Mouse (Mus musculus) heart, postnatal 0 days (tissue): ENCODE measurements around the gene Katna1. TPM values are rescaled to one million over a fixed set of nuclear protein-coding genes. Genes with fewer than 3 reads are reported as not detected.

Experiments used
- ATAC-seq: fragments of 200-750 bp; cut with Nextera tagmentation; 2 replicates; pipeline ENCODE4 v1.8.0; 2017; ENCODE audit warnings: low read depth, moderate number of reproducible peaks, moderate library complexity; ENCODE audit not compliant: insufficient read depth
- DNase-seq: peaks from one replicate; pipeline ENCODE4 v3.0.0-alpha.2; 2016; ENCODE audit warnings: low spot score
- H3K27ac ChIP-seq: fragments of 300-500 bp; sonication (generic); 2 replicates; pipeline ENCODE4 v1.5.1; 2014; ENCODE audit warnings: low read depth, mild to moderate bottlenecking
- H3K27me3 ChIP-seq: fragments of 300-500 bp; sonication (generic); 2 replicates; pipeline ENCODE4 v1.6.1; 2014; ENCODE audit warnings: low read length, mixed read lengths; ENCODE audit not compliant: control insufficient read depth, insufficient read depth
- H3K36me3 ChIP-seq: fragments of 300-500 bp; sonication (generic); replicated peaks from 2 replicates; pipeline ENCODE4 v1.6.1; 2014; ENCODE audit warnings: low read length, mixed read lengths; ENCODE audit not compliant: control insufficient read depth, insufficient read depth
- H3K4me1 ChIP-seq: fragments of 300-500 bp; sonication (generic); 2 replicates; pipeline ENCODE4 v1.6.1; 2014; ENCODE audit warnings: antibody characterized with exemption; ENCODE audit not compliant: control insufficient read depth, insufficient read depth
- H3K4me2 ChIP-seq: fragments of 300-500 bp; sonication (generic); 2 replicates; pipeline ENCODE4 v1.6.1; 2014; ENCODE audit warnings: low read depth, mild to moderate bottlenecking, low read length, moderate library complexity
- H3K4me3 ChIP-seq: fragments of 300-500 bp; sonication (generic); 2 replicates; pipeline ENCODE4 v1.5.1; 2014; ENCODE audit warnings: low read depth, low read length
- H3K9ac ChIP-seq: fragments of 300-500 bp; sonication (generic); replicated peaks from 2 replicates; pipeline ENCODE4 v1.6.1; 2014; ENCODE audit warnings: low read depth, low read length, mixed read lengths
- H3K9me3 ChIP-seq: fragments of 300-500 bp; sonication (generic); replicated peaks from 2 replicates; pipeline ENCODE4 v1.6.1; 2016; ENCODE audit warnings: low read length; ENCODE audit not compliant: control insufficient read depth
- CTCF ChIP-seq: IDR thresholded peaks from 2 replicates; pipeline ENCODE4 v1.5.1; 2016; ENCODE audit warnings: antibody characterized with exemption, control low read depth, low read depth
- EP300 ChIP-seq: IDR thresholded peaks from 2 replicates; pipeline ENCODE4 v1.6.1; 2016; ENCODE audit warnings: antibody characterized with exemption, low read depth
- WGBS: fragments of 180-500 bp; shearing (Covaris S2); extraction: QIAGEN DNeasy Blood & Tissue Kit; methylation state at CpG from one replicate; pipeline ENCODE4 v1.1.7; 2014; 5-methylcytosine and 5-hydroxymethylcytosine counted together
- polyA plus RNA-seq: library from polyadenylated mRNA; unstranded; fragments of >200 nt; fragmentation: Nextera tagmentation; extraction: Ambion mirVana; gene quantifications from 2 replicates; pipeline ENCODE4 v1.2.1, GENCODE M21; 2015
- total RNA-seq: library from RNA; depleted of rRNA; stranded (reverse); fragments of >200 nt; gene quantifications from 2 replicates; pipeline ENCODE4 v1.2.3, GENCODE M21; 2014; ENCODE audit warnings: low replicate concordance; rRNA removed

Gene Katna1
- total RNA-seq, result 14.2 and 36.0 TPM in 2 replicates
- polyA plus RNA-seq, result 22.8 and 25.8 TPM in 2 replicates

DNA sequence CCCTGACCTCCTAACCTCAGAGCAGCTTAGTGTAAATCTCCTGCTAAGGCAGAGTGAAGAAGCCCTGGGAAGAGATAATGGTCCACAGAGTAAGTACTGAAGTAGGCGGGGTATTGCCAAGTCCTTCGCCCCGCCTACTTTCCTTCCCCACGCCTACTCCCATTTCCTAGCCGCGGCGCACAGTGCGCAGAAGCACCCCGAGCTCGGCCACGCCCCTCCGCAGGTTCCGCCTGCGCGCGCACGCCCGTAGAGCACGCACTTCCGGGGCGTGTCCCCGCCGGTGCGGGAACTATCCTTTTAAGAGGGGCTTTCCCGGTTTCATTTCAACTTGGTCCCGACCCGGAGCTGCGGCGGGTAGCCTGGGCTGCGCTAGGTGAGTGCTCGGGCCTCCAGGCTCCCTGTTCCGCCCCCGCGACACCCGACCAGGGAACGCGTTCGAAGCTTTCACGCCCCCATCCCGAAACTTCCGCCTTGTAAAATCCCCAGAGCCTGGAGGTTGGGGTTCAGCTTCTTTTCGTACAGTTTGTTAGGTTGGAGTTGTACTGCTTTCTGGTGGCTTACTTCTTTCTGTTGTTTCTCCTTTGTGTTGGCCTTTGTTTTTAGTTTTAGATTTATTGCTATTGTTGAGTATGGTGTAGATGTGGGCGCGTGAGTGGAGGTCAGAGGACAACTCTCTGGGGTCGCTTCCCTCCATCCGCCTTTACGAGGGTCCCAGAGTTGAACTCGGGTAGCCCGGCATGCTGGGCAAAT, at the start of gene Katna1:
TSS of gene Katna1 (plus strand) at position 250 of the 750 bp plus-strand sequence.
- Histone ChIP-seq H3K9me3 (no peaks in the 10 kb centered on the region), H3K4me3 (peak within 1 kb of the TSS; percentile 99), H3K27me3 (no peaks in the 10 kb centered on the region), H3K36me3 (no peaks in the 10 kb centered on the region), H3K4me1 (peaks cover 12% of the 10 kb centered on the region), H3K4me2 (peak within 1 kb of the TSS; percentile 77), H3K9ac (peak within 1 kb of the TSS; percentile 82), H3K27ac (peak within 1 kb of the TSS; percentile 76)
- ATAC-seq (peak; percentile 100), DNase-seq (peak; percentile 97)
- under 1% methylated on average over 49 of the region's 49 CpGs for WGBS
- TF ChIP-seq EP300, result no peak
- TF ChIP-seq CTCF, result no peak

DNA sequence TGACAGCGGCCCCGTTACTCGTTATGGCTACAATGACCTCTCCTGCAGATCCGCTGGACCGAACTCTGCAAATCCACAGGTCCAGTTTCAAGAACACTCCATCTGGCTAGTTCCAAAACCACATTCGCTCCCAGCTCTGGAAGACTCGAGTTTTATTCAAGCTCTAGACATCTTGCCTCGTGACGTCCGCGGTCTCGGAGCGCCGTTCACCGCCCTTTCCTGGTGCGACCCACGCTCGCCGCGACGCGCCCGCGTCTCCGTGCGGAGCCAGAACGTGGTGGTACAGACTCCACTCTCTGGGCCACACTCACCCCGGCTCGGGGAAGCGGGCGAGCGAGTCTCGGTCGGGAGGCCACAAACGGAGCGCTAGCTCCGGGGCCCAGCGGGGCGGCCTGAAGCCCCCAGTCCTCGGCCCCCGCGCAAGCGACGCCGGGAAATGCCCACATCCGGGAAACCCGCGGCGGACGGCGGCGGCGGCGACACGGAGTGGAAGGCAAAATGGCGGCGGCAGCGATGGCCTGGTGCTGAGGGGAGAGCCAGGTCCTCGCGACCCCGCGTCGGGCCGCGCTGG, 45.0 kb upstream of the Katna1 start, which contains the start of the genes Pcmt1 and Lats1:
TSS of gene Pcmt1 (minus strand) at position 406 of the 571 bp plus-strand sequence.
TSS of gene Lats1 (plus strand) at position 484 of the 571 bp plus-strand sequence.
- H3K9me3 ChIP-seq, result no peaks in the 10 kb centered on the region
- peak within 1 kb of the TSS; percentile 87 for H3K4me2 ChIP-seq
- peak within 1 kb of the TSS; percentile 99 for H3K27ac ChIP-seq
- DNase-seq (peak; percentile 81), ATAC-seq (peak; percentile 79)
- under 1% methylated on average over 62 of the region's 65 CpGs for WGBS
- TF ChIP-seq CTCF (no peak), EP300 (0 out of 2 replicates have a peak, but pooled peaks have one; percentile 32)
- no peaks in the 10 kb centered on the region for H3K27me3 ChIP-seq
- peaks cover 28% of the 10 kb centered on the region for H3K4me1 ChIP-seq
- peak within 1 kb of the TSS; percentile 95 for H3K4me3 ChIP-seq
- H3K9ac ChIP-seq, result peak within 1 kb of the TSS; percentile 100
- H3K36me3 ChIP-seq, result peaks cover 38% of the 10 kb centered on the region

DNA sequence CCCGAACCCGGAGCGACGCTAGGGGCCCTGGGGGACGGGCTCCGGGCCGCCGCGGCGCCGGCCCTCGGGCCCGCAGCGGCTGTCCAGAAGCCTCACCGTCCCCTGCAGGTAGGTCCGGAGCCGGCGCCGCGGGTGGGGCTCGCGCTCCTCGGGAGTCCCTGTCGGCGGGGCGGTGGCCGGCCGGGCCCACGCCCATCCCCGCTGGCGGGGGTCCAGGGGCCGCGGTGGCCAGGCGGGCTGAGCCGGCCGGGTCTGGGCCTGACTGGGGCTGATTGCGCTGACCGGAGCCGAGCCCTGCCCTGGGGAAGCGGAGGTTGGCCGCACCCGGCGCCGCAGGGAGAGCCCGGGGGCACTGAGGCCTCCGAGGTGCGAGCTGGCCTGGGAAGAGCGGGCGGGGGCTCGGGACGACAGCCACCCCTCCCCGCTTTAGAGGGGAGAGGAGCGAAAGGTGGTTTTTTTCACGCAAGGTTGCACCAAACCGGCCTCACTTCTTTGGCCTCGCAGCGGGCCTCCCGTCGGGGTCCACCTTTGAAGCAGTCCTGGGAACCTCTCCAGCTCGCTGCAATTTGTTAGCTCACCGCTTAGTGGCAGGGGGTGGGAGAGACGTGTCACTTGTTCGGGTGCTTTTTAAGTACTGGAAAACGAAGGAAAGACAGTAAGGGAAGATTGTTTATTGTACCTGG, 44.3 kb upstream of the Katna1 start:
- TF ChIP-seq CTCF (peak; percentile 38), EP300 (no peak)
- ATAC-seq, result peak; percentile 94
- WGBS, result under 1% methylated on average over 61 of the region's 64 CpGs

DNA sequence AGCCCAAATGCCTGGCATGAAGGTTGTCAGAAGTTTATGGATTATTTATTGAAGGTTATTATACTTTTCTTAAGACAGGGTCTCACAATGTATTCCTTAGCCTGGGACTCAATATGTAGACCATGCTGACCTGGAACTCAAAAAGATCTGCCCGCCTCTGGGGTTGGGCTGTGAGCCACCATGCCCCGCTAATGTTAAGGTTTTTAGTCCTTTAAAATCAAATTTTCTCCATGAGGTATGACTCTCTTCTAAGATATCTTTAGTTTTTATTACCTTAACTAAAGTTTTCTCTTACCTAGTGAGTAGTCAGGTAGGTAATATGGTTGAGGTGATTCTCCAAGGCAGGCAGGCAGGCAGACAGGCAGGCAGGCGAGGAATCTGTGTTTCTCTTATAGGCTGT, 43.6 kb upstream of the Katna1 start:
- DNase-seq (no peak), ATAC-seq (no peak)
- H3K4me2 ChIP-seq, result peak overlapping the region; percentile 87
- peak overlapping the region; percentile 99 for H3K27ac ChIP-seq
- peaks cover 28% of the 10 kb centered on the region for H3K4me1 ChIP-seq
- WGBS, result 32% methylated on average over 3 of the region's 3 CpGs
- H3K27me3 ChIP-seq, result no peaks in the 10 kb centered on the region
- H3K9ac ChIP-seq, result peak overlapping the region; percentile 100
- peaks cover 23% of the 10 kb centered on the region for H3K36me3 ChIP-seq
- TF ChIP-seq EP300 (no peak), CTCF (no peak)
- peak overlapping the region; percentile 95 for H3K4me3 ChIP-seq
- H3K9me3 ChIP-seq, result no peaks in the 10 kb centered on the region

More for the DNA sequence above, 44.3 kb upstream of the Katna1 start:
- no peaks in the 10 kb centered on the region for H3K27me3 ChIP-seq
- peak overlapping the region; percentile 87 for H3K4me2 ChIP-seq
- H3K4me1 ChIP-seq, result peaks cover 28% of the 10 kb centered on the region
- H3K27ac ChIP-seq, result peak overlapping the region; percentile 99
- H3K9ac ChIP-seq, result peak overlapping the region; percentile 100
- peak; percentile 90 for DNase-seq
- H3K9me3 ChIP-seq, result no peaks in the 10 kb centered on the region
- H3K4me3 ChIP-seq, result peak overlapping the region; percentile 95
- peaks cover 31% of the 10 kb centered on the region for H3K36me3 ChIP-seq

DNA sequence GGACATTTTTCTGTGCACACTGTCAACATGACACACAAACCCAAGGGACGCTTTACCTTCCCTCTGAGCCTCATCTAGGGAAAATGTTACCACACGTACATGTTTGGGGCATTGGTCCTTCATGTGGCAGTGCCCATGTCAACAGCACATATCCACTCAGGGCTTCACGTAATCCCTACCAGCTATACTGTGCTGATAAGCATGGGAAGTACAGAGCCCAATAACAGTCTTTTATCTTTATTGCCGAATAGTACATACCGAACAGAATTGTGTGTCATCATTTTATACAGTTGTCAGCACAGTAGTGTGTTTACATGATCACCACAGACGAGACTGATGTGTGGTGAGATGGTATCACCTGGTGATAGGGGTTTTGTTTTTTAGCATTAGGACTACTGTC, 38.9 kb upstream of the Katna1 start:
- DNase-seq, result no peak
- H3K4me1 ChIP-seq, result peaks cover 19% of the 10 kb centered on the region
- 62% methylated on average over 6 of the region's 6 CpGs for WGBS

More for the DNA sequence above, 38.9 kb upstream of the Katna1 start:
- no peak overlapping the region for H3K9ac ChIP-seq
- H3K4me2 ChIP-seq, result no peak overlapping the region
- ATAC-seq, result no peak
- H3K27me3 ChIP-seq, result no peaks in the 10 kb centered on the region
- TF ChIP-seq CTCF (no peak), EP300 (no peak)
- no peaks in the 10 kb centered on the region for H3K9me3 ChIP-seq
- no peak overlapping the region for H3K27ac ChIP-seq
- H3K4me3 ChIP-seq, result no peak overlapping the region
- peaks cover 11% of the 10 kb centered on the region for H3K36me3 ChIP-seq
